In the genomic region with DNA sequence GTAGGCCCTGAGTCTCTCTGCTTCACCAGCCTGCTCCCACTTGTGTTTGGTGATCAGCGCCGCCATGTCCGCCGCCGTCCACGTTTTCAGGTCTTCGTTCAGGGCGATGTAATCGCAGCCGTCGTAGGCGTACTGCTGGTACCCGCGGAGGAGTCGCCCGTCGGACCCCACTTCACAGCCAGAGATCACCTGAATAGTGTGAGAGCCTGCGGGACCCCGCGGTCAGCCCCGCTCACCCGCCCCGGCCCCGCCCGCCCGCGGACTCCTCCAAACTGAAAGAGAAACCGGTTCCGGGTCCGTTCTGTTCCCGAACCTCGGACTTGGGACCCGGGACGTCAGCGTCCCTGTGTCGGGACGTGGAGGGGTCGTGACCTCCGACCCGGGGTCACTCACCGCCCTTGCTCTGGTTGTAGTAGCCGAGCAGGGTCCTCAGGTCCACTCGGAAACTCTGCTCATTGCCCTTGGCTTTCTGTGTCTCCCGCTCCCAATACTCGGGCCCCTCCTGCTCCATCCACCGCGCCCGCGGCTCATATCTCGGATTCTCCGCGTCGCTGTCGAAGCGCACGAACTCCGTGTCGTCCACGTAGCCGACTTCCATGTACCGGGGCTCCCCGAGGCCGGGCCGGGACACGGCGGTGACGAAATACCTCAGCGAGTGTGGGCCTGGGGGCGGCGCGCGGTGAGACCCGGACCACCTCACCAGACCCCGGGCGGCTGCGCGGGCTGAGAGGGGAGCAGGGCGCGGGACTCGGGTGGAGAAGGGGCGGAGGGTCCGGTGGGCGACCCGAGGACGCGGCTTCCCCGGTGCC, we compare ENCODE assay signal across 8 mouse cellular contexts. TPM values are rescaled to one million over a fixed set of nuclear protein-coding genes. Genes with fewer than 3 reads are reported as not detected.
A peak's percentile ranks its signal among the peaks of the same experiment; 100 is the strongest.
DNase-seq lines count a peak whose midpoint lies in the region; ATAC-seq lines count a peak whose summit lies in the region.

No protein-coding gene starts in this region.

- DNase-seq in embryo, embryonic 10.5 days (ENCODE audit: low spot score) = peak; percentile 32
- no peak for DNase-seq in embryo, embryonic 9.5 days (ENCODE audit: extremely low spot score)
- DNase-seq in adrenal gland, postnatal 25 days = peak; percentile 37
- peak; percentile 38 to 84 for DNase-seq in kidney, postnatal 25 days
- DNase-seq in midbrain, embryonic 11.5 days (ENCODE audit: low spot score, missing footprints) = peak; percentile 93
- peak; percentile 26 for DNase-seq in thymus, postnatal 14 days
- DNase-seq in frontal cortex, adult 2 months (ENCODE audit: extremely low spot score in 1 of 2, low spot score in 1 of 2) = no peak

- no peaks in the 10 kb centered on the region for H3K36me3 ChIP-seq in heart, embryonic 14.5 days (ENCODE audit: control insufficient read depth, insufficient read depth, low read length)
- H3K36me3 ChIP-seq in midbrain, embryonic 11.5 days (ENCODE audit: control insufficient read depth, insufficient read depth, low read length) = no peaks in the 10 kb centered on the region

- WGBS in heart, embryonic 14.5 days = 2% methylated on average over 82 of the region's 87 CpGs
- WGBS in midbrain, embryonic 11.5 days = 4% methylated on average over 87 of the region's 87 CpGs

- ATAC-seq in heart, embryonic 14.5 days (ENCODE audit: insufficient number of reproducible peaks, insufficient read depth, low FRiP score, low read depth) = peak; percentile 65; the same call in 1 of the 2 replicates
- ATAC-seq in midbrain, embryonic 11.5 days (ENCODE audit: low FRiP score) = peak; percentile 78

- no peaks in the 10 kb centered on the region for H3K9me3 ChIP-seq in heart, embryonic 14.5 days (ENCODE audit: control insufficient read depth, low read length)
- H3K9me3 ChIP-seq in midbrain, embryonic 11.5 days (ENCODE audit: control insufficient read depth, low read length) = no peaks in the 10 kb centered on the region

- H3K4me3 ChIP-seq in heart, embryonic 14.5 days (ENCODE audit: control insufficient read depth in 1 of 2, insufficient read depth in 1 of 2, low read depth in 1 of 2, low read length in 2 of 2) = peak overlapping the region; percentile 63 to 67
- peak overlapping the region; percentile 56 for H3K4me3 ChIP-seq in midbrain, embryonic 11.5 days (ENCODE audit: low read depth, low read length)

- H3K4me1 ChIP-seq in heart, embryonic 14.5 days (ENCODE audit: control insufficient read depth in 2 of 2, insufficient read depth in 2 of 2, low read length in 2 of 2) = peaks cover 0 to 2% of the 10 kb centered on the region in 2 experiments; a peak in 1 of 4 replicates
- no peaks in the 10 kb centered on the region for H3K4me1 ChIP-seq in midbrain, embryonic 11.5 days (ENCODE audit: control insufficient read depth, insufficient read depth, low read length)

- peaks cover 20% of the 10 kb centered on the region for H3K27me3 ChIP-seq in heart, embryonic 14.5 days (ENCODE audit: control insufficient read depth, insufficient read depth, low read length)
- H3K27me3 ChIP-seq in midbrain, embryonic 11.5 days (ENCODE audit: control insufficient read depth, insufficient read depth, low read length) = peaks cover 12% of the 10 kb centered on the region

- no peak overlapping the region for H3K27ac ChIP-seq in heart, embryonic 14.5 days (replicated peaks in 1 of 2; ENCODE audit: control insufficient read depth in 1 of 2, insufficient read depth in 1 of 2, low read depth in 2 of 2, low read length in 2 of 2)
- H3K27ac ChIP-seq in midbrain, embryonic 11.5 days (ENCODE audit: low read depth, low read length) = no peak overlapping the region

- H3K4me2 ChIP-seq in heart, embryonic 14.5 days (ENCODE audit: low read length) = peak overlapping the region; percentile 100
- peak overlapping the region; percentile 97 for H3K4me2 ChIP-seq in midbrain, embryonic 11.5 days

- H3K9ac ChIP-seq in heart, embryonic 14.5 days (ENCODE audit: low read length) = peak overlapping the region; percentile 70
- peak overlapping the region; percentile 65 for H3K9ac ChIP-seq in midbrain, embryonic 11.5 days (ENCODE audit: low read length)

RNA-seq across cellular contexts. Expression of a gene that starts 0.6 kb away (rescaled TPM):
- total RNA-seq in adrenal gland, postnatal 25 days (2021) = 321 and 327 TPM in 2 replicates
- 32.3 and 37.8 TPM in 2 replicates for polyA plus RNA-seq in heart, embryonic 14.5 days (2014; fragmentation: Nextera tagmentation; extraction: Ambion mirVana)
- polyA plus RNA-seq in midbrain, embryonic 11.5 days (2014; fragmentation: Nextera tagmentation; extraction: Ambion mirVana) = 30.0 and 37.2 TPM in 2 replicates
- 75.5 and 94.5 TPM in 2 replicates for polyA plus RNA-seq in frontal cortex, adult 2 months (2012; rRNA removed)

RNA-seq across cellular contexts. Expression of a gene that starts 24.9 kb away (rescaled TPM):
- total RNA-seq in adrenal gland, postnatal 25 days (2021) = 50.8 and 66.2 TPM in 2 replicates
- 5.4 and 7.4 TPM in 2 replicates for polyA plus RNA-seq in heart, embryonic 14.5 days (2014; fragmentation: Nextera tagmentation; extraction: Ambion mirVana)
- 5.5 and 7.1 TPM in 2 replicates for polyA plus RNA-seq in midbrain, embryonic 11.5 days (2014; fragmentation: Nextera tagmentation; extraction: Ambion mirVana)
- 80.9 and 89.6 TPM in 2 replicates for polyA plus RNA-seq in frontal cortex, adult 2 months (2012; rRNA removed)

RNA-seq across cellular contexts. Expression of a gene that starts 28.3 kb away (rescaled TPM):
- 239 TPM in 2 replicates for total RNA-seq in adrenal gland, postnatal 25 days (2021)
- 46.8 and 57.7 TPM in 2 replicates for polyA plus RNA-seq in heart, embryonic 14.5 days (2014; fragmentation: Nextera tagmentation; extraction: Ambion mirVana)
- polyA plus RNA-seq in midbrain, embryonic 11.5 days (2014; fragmentation: Nextera tagmentation; extraction: Ambion mirVana) = 95.4 and 99.0 TPM in 2 replicates
- 84.6 and 87.2 TPM in 2 replicates for polyA plus RNA-seq in frontal cortex, adult 2 months (2012; rRNA removed)

RNA-seq across cellular contexts. Expression of a gene that starts 31.9 kb away (rescaled TPM):
- 149 and 162 TPM in 2 replicates for total RNA-seq in adrenal gland, postnatal 25 days (2021)
- polyA plus RNA-seq in heart, embryonic 14.5 days (2014; fragmentation: Nextera tagmentation; extraction: Ambion mirVana) = 48.0 and 53.2 TPM in 2 replicates
- 85.1 and 97.4 TPM in 2 replicates for polyA plus RNA-seq in midbrain, embryonic 11.5 days (2014; fragmentation: Nextera tagmentation; extraction: Ambion mirVana)
- polyA plus RNA-seq in frontal cortex, adult 2 months (2012; rRNA removed) = 101 and 102 TPM in 2 replicates

RNA-seq across cellular contexts. Expression of a gene that starts 32.1 kb away (rescaled TPM):
- total RNA-seq in adrenal gland, postnatal 25 days (2021) = 66.8 and 71.0 TPM in 2 replicates
- 14.2 and 16.4 TPM in 2 replicates for polyA plus RNA-seq in heart, embryonic 14.5 days (2014; fragmentation: Nextera tagmentation; extraction: Ambion mirVana)
- polyA plus RNA-seq in midbrain, embryonic 11.5 days (2014; fragmentation: Nextera tagmentation; extraction: Ambion mirVana) = 17.2 and 17.9 TPM in 2 replicates
- 69.5 and 79.4 TPM in 2 replicates for polyA plus RNA-seq in frontal cortex, adult 2 months (2012; rRNA removed)

Comparison
In these comparisons a context has a peak if more than half of its experiments do, and no peak if none do; other contexts are left out.
1. DNase-seq: peak in embryo, embryonic 10.5 days (single experiment), adrenal gland, postnatal 25 days (single experiment), kidney, postnatal 25 days (2 of 2), midbrain, embryonic 11.5 days (single experiment) and thymus, postnatal 14 days (single experiment); none in embryo, embryonic 9.5 days (single experiment) and frontal cortex, adult 2 months (0 of 2).